Mouse (Mus musculus) megakaryocyte, embryonic 14.5 days (primary cell): ENCODE measurements around the gene Med26. TPM values are rescaled to one million over a fixed set of nuclear protein-coding genes. Genes with fewer than 3 reads are reported as not detected.

Experiments used
- H3K27me3 ChIP-seq: replicated peaks from 2 replicates; pipeline ENCODE3; 2012; ENCODE audit warnings: inconsistent platforms
- H3K36me3 ChIP-seq: replicated peaks from 2 replicates; pipeline ENCODE3; 2012; ENCODE audit warnings: low read length, inconsistent platforms, mixed read lengths
- H3K4me1 ChIP-seq: 2 replicates; pipeline ENCODE4 v1.6.1; 2012; ENCODE audit warnings: inconsistent platforms
- H3K4me3 ChIP-seq: replicated peaks from 2 replicates; pipeline ENCODE3; 2012; ENCODE audit warnings: moderate library complexity, mild to moderate bottlenecking, inconsistent platforms
- H3K9me3 ChIP-seq: 2 replicates; pipeline ENCODE4 v1.6.1; 2012; ENCODE audit warnings: inconsistent platforms
- FLI1 ChIP-seq: IDR thresholded peaks from 2 replicates; pipeline ENCODE4 v1.6.1; 2012; ENCODE audit warnings: low read length, inconsistent platforms, mixed read lengths
- GATA1 ChIP-seq: IDR thresholded peaks from 3 replicates; pipeline ENCODE4 v1.6.1; 2012; ENCODE audit warnings: mixed read lengths, low read length, inconsistent platforms, borderline replicate concordance
- polyA plus RNA-seq: library from polyadenylated mRNA; stranded (reverse); fragments of >175 nt; gene quantifications from 2 replicates; pipeline ENCODE4 v1.2.3, GENCODE M21; 2012; ENCODE audit warnings: low replicate concordance; ENCODE audit not compliant: insufficient read depth

Gene Med26
- polyA plus RNA-seq, 1 experiment, result 19.9 TPM

- no peak for TF ChIP-seq FLI1
- no peak for TF ChIP-seq GATA1
- H3K9me3 ChIP-seq, result no peaks in the 10 kb centered on the region
- no peaks in the 10 kb centered on the region for H3K27me3 ChIP-seq
- H3K4me3 ChIP-seq, result peak within 1 kb of the TSS; percentile 99
- H3K4me1 ChIP-seq, result peaks cover 88% of the 10 kb centered on the region
- peaks cover 71% of the 10 kb centered on the region for H3K36me3 ChIP-seq
Observed at GRCm38 (mm10) chr8:72491680-72492621, 56.1 kb downstream of the Med26 start, which contains the start of gene Slc35e1. Gene Slc35e1 (minus strand): TSS chr8:72492614.

- Histone ChIP-seq H3K9me3 (no peaks in the 10 kb centered on the region), H3K4me1 (peaks cover 88% of the 10 kb centered on the region), H3K27me3 (no peaks in the 10 kb centered on the region), H3K4me3 (peak overlapping the region; percentile 26), H3K36me3 (peaks cover 70% of the 10 kb centered on the region)
- TF ChIP-seq GATA1 (no peak), FLI1 (no peak)
Observed at GRCm38 (mm10) chr8:72491017-72491416, 57.1 kb downstream of the Med26 start.

DNA sequence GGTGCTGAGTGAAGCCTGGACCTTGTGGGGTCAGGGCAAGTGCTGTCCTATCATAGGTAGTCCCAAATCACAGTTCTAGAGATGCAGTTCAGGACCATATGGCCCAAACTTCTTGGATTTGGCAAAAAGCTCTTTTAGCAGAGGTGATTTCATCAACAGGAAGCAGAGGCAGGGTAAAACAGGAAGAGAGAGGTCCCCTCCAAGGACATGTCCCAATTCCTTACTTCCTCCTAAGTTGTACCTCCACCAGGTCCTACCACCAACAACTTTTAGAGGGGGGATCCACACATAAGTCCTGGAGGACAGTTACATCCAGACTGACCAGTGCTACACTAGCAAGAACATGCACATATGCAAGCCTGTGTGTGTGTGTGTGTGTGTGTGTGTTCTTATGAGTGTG, 61.1 kb downstream of the Med26 start:
- no peak for TF ChIP-seq FLI1
- TF ChIP-seq GATA1, result no peak
- Histone ChIP-seq H3K9me3 (no peaks in the 10 kb centered on the region), H3K4me1 (peaks cover 78% of the 10 kb centered on the region), H3K27me3 (no peaks in the 10 kb centered on the region), H3K36me3 (peaks cover 86% of the 10 kb centered on the region), H3K4me3 (no peak overlapping the region)

DNA sequence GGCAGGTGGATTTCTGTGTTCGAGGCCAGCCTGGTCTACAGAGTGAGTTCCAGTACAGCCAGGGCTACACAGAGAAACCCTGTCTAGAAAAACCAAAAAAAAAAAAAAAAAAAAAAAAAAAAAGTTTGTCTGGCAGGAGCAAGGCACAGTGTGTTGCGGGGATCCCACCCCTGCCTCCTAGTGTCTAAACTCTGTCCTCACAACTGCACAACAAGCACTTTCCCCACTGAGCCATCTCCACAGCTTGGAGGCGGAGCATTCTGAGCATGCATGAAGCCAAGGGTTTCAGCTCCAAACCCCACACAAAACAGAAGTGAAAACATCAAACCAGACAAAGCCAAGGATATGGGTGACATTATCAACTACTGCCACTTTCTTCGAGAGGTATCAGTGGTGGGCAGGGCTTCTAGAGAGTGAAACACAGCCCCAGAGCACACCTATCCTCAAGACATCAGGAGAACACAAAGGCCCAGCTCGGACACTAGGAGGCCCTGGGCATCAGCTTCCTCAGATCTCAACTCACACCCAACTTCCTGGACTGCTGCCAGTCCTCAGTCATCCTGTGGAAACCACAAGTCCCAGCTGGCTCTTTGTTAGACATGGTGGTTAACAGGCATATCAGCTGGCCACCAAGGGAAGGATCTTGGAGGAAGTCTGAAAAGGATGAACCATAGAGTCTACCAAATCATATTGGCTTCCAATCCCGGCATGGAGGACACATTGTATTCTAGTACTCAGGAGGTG, 62.4 kb downstream of the Med26 start:
- TF ChIP-seq FLI1 (no peak), GATA1 (no peak)
- no peaks in the 10 kb centered on the region for H3K9me3 ChIP-seq
- no peaks in the 10 kb centered on the region for H3K27me3 ChIP-seq
- peaks cover 65% of the 10 kb centered on the region for H3K4me1 ChIP-seq
- H3K36me3 ChIP-seq, result peaks cover 96% of the 10 kb centered on the region
- H3K4me3 ChIP-seq, result peak overlapping the region; percentile 62

- H3K36me3 ChIP-seq, result peaks cover 55% of the 10 kb centered on the region
- H3K4me1 ChIP-seq, result peaks cover 57% of the 10 kb centered on the region
- H3K9me3 ChIP-seq, result no peaks in the 10 kb centered on the region
- H3K4me3 ChIP-seq, result peak within 1 kb of the TSS; percentile 99
- peak; percentile 100 for TF ChIP-seq FLI1
- no peak for TF ChIP-seq GATA1
- H3K27me3 ChIP-seq, result no peaks in the 10 kb centered on the region
Observed at GRCm38 (mm10) chr8:72474826-72475546, 73.1 kb downstream of the Med26 start, which contains the start of gene Cherp. Gene Cherp (minus strand): TSS chr8:72475226.

- H3K9me3 ChIP-seq, result no peaks in the 10 kb centered on the region
- no peaks in the 10 kb centered on the region for H3K27me3 ChIP-seq
- H3K4me3 ChIP-seq, result no peak overlapping the region
- peaks cover 46% of the 10 kb centered on the region for H3K4me1 ChIP-seq
- TF ChIP-seq FLI1, result no peak
- TF ChIP-seq GATA1, result no peak
- peaks cover 76% of the 10 kb centered on the region for H3K36me3 ChIP-seq
Observed at GRCm38 (mm10) chr8:72470684-72471083, 77.4 kb downstream of the Med26 start.

GRCm38 (mm10) chr8:72469984-72470383, 78.1 kb downstream of the Med26 start:
- Histone ChIP-seq H3K9me3 (no peaks in the 10 kb centered on the region), H3K4me3 (peak overlapping the region; percentile 4), H3K27me3 (no peaks in the 10 kb centered on the region), H3K36me3 (peaks cover 83% of the 10 kb centered on the region), H3K4me1 (peaks cover 44% of the 10 kb centered on the region)
- no peak for TF ChIP-seq GATA1
- TF ChIP-seq FLI1, result no peak

GRCm38 (mm10) chr8:72469243-72469642, 78.8 kb downstream of the Med26 start:
- Histone ChIP-seq H3K36me3 (peaks cover 91% of the 10 kb centered on the region), H3K9me3 (no peaks in the 10 kb centered on the region), H3K4me1 (peaks cover 42% of the 10 kb centered on the region), H3K27me3 (no peaks in the 10 kb centered on the region), H3K4me3 (no peak overlapping the region)
- TF ChIP-seq FLI1, result no peak

DNA sequence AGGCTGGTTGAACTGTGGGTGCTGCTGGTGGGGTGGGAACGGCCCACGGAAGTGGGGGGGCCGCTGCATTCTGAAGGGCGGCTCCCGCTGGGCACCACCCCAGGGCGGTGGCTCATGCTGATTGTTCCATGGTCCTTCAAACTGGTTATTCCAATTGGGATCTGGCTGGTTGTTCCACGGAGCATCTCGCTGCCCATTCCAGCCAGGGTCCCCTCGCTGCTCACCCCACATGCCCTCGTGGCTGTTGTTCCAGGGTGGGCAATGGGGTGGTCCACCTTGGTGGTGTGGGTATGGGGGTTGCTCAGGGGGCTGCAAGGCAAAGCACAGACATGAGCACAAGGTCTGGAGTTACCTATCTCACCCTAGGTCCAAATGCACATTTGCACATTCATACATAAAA, 83.9 kb downstream of the Med26 start:
- no peaks in the 10 kb centered on the region for H3K27me3 ChIP-seq
- H3K9me3 ChIP-seq, result no peaks in the 10 kb centered on the region
- peaks cover 16% of the 10 kb centered on the region for H3K4me1 ChIP-seq
- peaks cover 99% of the 10 kb centered on the region for H3K36me3 ChIP-seq
- TF ChIP-seq FLI1 (no peak), GATA1 (no peak)
- no peak overlapping the region for H3K4me3 ChIP-seq
